Mouse (Mus musculus): ENCODE data around the gene Zfp984.
"Not testable (repeated sequence)": the region's sequence is repeated elsewhere in the genome, so short reads cannot be mapped to it uniquely, and the experiment has no call there.

Zfp984 gene

DNA sequence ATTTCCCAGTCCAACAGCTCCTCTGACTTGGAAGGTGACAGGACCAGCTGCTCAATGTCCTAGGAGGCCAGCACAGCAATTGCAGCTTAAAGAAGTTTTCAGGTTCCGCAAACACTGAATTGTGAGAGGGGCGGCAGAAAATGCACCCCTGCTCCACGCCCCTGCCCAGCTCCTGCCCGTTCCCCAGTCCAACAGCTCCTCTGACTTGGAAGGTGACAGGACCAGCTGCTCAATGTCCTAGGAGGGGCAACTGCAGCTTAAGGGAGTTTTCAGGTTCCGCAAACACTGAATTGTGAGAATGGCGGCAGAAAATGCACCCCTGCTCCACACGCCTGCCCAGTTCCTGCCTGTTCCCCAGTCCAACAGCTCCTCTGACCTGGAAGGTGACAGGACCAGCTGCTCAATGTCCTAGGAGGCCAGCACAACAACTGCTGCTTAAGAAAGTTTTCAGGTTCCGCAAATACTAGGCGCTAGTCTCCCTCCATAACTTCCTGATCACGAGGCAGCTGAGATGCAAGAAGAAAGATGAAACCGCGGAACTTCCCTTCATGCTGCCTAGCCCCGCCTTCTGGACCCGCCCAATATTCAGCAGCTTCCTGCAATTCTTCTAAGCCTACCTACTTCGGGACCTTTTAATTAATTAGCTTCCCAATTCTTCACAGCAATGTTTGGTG lies at the start of gene Zfp984:
Zfp984 (minus strand) TSS at position 497 of the 674 bp plus-strand sequence.
- DNase-seq = peak; percentile 73

DNA sequence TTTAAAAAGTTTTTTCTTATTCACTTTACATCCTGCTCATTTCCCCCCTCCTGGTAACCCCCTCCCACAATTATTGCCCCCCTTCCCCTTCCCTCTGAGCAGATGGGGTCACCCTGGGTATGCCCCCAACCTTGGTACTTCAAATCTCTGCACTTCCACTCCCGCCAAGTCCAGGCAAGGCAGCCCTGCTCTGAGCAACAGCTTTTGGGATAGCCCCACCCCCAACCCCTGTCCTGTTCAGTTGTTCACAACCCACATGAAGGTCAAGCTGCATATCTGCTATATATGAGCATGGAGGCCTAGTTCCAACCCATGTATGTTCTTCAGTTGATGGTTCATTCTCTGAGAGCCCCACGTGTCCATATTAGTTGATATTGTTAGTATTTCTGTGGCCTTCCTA lies 41.2 kb upstream of the Zfp984 start:
- DNase-seq = no peak

GRCm38 (mm10) chr4:147848584-147848991 lies 39.0 kb upstream of the Zfp984 start:
- DNase-seq = no peak

DNA sequence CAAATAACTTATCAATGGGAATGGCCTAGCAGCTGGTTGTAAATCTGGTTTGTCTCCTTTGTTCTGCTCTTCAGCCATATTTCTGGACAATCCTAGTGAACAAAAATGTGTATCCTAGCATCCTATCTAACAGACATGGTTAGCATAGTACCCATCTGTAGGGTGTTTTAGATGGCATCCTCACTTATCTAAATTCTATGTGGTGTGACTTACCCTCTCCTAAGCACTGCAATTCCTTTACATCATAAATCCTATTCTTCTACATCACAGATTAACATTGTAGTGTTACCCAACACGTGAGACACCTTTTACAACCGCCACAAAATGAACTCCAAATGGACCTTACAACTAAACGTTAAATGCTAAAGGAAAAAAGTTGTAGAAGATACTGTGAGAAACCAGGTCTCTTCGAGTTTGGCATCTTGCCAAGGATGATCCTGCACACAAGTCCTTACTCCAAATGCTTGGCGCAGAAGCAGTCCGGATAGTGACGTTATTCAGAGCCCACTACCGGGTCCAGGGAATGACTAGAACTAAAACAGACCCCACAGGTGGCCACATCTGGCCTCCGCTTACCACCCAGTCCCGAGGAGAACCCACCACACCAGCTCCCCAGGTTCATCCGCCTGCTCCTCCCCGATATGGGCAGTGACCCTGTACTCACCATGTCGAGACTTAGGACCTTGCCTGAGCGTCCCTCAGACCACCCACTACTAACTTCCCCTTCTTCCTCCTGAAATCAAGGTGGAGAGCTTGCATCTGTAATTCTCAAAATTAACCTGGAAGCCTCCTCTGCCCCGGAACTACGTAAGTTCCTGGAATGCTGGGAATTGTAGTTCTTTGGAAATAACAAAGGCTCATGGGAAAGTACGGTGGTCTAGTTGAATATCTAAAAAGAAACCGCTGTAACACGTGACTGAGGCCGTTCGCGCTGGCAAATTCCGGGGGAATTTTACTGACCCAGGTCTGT lies 38.3 kb upstream of the Zfp984 start, which contains the start of gene Zfp933:
Zfp933 (minus strand) TSS at position 753 of the 970 bp plus-strand sequence.
- DNase-seq = peak; percentile 85

- DNase-seq = no peak
Measured at GRCm38 (mm10) chr4:147842871-147843270, 33.3 kb upstream of the Zfp984 start.

DNA sequence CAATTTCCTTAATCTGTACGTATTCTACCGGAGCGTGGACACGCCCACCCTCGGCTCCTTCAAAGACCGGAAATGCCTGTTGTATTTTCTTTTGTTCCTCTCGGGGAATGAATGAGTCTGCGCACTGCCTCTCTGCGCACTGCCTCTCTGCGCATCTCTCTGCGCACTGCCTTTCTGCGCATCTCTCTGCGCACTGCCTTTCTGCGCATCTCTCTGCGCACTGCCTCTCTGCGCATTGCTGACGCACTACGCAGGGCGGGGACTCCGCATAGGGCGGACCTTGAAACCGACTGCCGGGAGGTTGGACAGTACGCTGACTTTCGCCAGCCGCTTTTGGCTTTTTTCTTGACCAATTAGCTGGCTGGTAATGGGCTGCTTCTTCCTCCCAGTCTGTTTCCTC lies 29.7 kb upstream of the Zfp984 start:
- DNase-seq = peak; percentile 46

GRCm38 (mm10) chr4:147824389-147824788 lies 14.8 kb upstream of the Zfp984 start:
- no peak for DNase-seq

- DNase-seq = not testable (repeated sequence)
Measured at GRCm38 (mm10) chr4:147821414-147821813, 11.8 kb upstream of the Zfp984 start.

GRCm38 (mm10) chr4:147819659-147820058 lies 10.1 kb upstream of the Zfp984 start:
- DNase-seq = not testable (repeated sequence)

DNA sequence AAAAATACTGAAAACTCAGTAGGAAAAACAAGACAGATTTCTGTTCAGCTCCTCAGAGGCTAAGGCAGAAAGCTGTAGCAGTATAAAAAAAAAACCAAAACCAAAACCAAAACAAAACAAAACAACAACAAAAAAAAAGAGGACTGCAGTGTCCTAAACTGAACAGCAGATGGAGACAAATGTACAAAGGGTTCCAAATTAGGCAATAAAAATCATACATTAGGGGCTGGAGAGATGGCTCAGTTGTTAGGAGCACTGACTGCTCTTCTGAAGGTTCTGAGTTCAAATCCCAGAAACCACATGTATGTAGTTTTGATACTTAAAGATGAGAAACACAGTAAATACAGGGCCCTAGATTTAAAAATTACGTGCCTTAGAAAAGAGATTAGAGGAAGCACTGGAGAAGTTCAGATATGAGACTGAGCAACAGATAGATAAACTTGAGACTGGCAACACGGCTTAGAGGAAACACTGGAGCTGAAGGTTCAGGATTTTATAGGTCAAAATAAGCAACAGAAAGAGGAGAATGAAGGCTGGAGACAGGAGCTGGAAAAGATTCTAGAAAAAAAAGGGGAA lies 5.1 kb upstream of the Zfp984 start:
- DNase-seq = no peak

GRCm38 (mm10) chr4:147813249-147813765 lies 3.7 kb upstream of the Zfp984 start:
- no peak for DNase-seq

DNA sequence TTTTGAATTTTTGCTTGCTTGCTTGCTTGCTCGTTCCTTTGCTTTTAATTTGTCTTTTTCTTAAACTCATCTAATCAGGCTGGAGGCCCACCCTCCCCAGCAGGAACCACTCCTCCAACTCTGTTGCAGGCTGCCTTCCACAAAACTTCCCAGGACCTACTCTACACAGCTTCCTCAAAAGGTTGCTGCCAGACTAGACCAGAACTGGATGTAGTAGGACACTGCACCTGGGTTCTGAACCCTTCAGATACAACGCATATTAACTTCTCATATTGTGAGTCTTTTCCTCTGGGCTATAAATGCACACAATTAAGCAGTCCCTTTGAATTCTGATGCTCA lies 347 bp upstream of the Zfp984 start:
- not testable (repeated sequence) for DNase-seq

- DNase-seq = peak; percentile 13
Measured at GRCm38 (mm10) chr4:147808483-147808882, 1.1 kb downstream of the Zfp984 start.

DNA sequence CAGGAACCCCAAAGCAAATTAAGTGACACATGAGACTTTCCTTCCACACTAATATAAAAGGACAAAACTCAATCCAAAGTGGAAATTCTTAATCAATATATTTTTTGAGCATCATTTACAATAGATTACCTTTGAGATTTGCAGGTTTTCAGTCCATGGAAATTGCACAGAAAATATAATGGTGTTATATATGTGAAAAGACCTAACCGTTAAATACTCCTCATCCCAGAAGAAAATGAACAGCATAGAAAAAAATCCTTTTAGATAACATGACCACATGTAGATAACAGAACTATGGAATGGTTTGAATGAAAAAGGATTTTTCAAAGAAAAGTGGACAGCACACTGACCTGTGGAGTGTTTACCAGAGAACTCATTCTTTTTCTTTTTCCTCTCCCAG lies 14.3 kb downstream of the Zfp984 start:
- DNase-seq = not testable (repeated sequence)

- DNase-seq = not testable (repeated sequence)
Measured at GRCm38 (mm10) chr4:147794026-147794665, 15.4 kb downstream of the Zfp984 start.

DNA sequence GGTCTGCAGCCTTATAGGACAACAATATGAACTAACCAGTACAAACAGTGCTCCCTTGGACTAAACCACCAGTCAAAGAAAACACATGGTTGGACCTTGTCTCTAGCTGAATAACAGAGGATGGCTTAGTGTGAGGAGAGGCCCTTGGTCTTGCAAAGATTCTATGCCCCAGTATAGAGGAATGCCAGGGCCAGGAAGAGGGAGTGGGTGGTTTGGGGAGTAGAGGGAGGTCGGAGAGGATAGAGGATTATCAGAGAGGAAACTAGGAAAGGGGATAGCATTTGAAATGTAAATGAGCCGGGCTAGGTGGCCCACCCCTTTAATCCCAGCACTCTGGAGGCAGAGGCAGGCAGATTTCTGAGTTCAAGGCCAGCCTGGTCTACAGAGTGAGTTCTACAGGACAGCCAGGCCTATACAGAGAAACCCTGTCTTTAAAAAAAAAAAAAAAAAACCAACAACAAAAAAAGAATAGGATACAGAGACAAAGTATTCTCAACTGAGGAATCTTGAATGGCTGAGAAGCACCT lies 16.1 kb downstream of the Zfp984 start:
- DNase-seq = not testable (repeated sequence)

DNA sequence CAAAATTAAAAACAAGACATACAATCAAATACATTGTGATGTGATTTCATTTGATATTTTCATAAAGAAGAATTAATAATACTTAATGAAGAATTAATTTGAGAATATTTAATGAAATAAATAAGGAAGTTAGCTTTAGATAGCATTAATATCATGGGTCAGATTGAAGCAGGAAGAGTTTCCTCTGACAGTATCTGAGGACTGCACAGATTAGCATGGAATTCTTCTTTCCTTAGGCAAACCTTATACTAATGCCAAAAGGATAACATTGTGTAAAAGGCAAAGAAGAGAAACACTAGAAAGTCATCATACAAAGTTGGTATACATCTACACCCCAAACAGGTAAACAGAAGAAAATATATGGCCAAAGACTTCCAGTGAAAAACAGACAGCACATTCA lies 17.9 kb downstream of the Zfp984 start:
- not testable (repeated sequence) for DNase-seq

GRCm38 (mm10) chr4:147746255-147746654 lies 63.3 kb downstream of the Zfp984 start:
- DNase-seq = not testable (repeated sequence)

DNA sequence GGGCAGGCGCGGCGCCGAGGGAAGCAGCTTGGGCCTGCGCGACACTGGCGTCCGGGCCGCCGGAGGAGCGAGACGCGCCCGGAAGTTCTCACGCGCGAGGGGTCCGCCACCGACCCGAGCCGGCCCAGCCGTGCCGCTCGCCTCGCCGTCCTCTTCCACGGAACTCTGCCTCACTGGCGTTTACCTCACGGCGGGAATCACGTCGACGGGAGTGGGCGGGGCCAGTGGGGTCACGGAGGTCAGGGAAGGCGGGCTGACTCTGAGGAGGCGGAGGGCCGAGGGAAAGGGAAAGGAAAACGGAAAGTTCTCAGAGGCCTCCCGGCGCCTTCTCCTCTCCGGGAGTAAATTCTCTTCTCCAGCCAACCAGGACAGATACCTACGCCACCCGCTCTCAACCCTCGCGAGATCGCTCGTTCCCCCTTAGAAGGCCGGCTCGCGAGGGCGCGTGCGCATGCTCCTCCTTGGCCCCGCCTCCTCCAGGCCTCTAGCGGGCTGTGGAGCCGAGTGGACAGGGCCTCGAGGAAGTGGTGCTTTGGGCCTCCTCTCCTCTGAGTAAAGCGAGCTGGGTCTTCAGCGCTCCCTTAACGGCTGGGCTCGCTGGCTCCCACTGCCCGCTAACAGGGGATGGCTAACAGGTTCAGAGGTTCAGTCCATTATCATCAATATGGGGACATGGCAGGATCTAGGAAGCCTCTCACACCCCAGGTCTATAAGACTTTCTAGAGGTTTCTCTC lies 70.8 kb downstream of the Zfp984 start:
- DNase-seq = peak; percentile 3

All from lung, postnatal 10 days (tissue).